Mouse (Mus musculus) liver, postnatal 0 days (tissue): ENCODE data around the gene Tm9sf4.

Experiments
- CTCF ChIP-seq: sonication (generic); IDR thresholded peaks from 2 replicates; pipeline ENCODE4 v1.5.1; 2016; ENCODE audit warnings: antibody characterized with exemption, low read depth
- EP300 ChIP-seq: IDR thresholded peaks from 2 replicates; pipeline ENCODE4 v1.6.1; 2016; ENCODE audit warnings: antibody characterized with exemption, low read depth, mild to moderate bottlenecking

GRCm38 (mm10) chr2:153179126-153179860, 18.2 kb downstream of the Tm9sf4 start:
- TF ChIP-seq CTCF: no peak
- no peak for TF ChIP-seq EP300
